Mouse (Mus musculus): ENCODE measurements at regions not wholly inside any gene's neighbourhood (a gene's known extent, or its start where the extent isn't known, plus 50 kb on each side); places are given as distances from the start of the nearest gene placed in this dataset.
A peak's percentile ranks its signal among the peaks of the same experiment; 100 is the strongest.

DNA sequence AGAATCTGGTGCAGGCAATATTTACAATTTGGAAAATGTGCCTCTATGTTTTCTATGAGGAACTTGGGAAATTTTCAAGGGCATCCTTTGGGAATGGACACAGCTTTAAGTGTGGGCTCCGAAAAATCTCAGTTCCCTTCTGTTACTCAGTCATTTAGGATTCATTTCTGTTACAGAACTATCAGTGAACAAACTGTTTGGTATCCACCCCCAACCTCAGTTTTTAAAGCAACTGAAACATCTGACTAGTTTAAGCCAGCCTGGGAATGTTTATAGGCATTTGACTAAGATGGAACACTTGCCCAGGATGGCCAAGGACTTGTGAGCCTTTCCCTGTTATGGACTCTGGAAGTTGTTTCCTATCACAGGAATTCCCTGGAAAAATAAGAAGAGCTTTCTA, 280.0 kb upstream of the Prickle1 start:
- DNase-seq = no peak

DNA sequence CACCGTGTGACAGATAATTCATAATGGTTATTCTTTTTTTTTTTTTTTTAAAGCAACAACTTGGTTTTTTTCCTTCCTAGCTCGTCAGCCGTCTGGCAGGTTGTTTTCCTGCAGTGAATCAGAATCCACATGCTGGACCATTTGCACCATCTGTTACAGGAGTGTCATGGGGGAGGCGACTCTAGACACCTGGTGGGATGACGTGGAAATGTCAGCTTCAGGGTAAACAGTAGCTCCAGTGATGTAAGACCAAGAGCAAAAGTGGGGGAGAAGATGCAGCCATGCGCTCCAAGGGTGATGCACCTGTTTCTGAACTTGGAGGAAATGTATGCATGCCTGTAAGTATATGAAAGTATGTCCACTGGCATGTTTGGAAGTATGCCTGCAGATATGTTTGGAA, 278.5 kb upstream of the Prickle1 start:
- peak; percentile 61 to 65 for DNase-seq

- no peak for DNase-seq
Observed at GRCm38 (mm10) chr15:93857336-93857901, 261.7 kb upstream of the Prickle1 start.

DNA sequence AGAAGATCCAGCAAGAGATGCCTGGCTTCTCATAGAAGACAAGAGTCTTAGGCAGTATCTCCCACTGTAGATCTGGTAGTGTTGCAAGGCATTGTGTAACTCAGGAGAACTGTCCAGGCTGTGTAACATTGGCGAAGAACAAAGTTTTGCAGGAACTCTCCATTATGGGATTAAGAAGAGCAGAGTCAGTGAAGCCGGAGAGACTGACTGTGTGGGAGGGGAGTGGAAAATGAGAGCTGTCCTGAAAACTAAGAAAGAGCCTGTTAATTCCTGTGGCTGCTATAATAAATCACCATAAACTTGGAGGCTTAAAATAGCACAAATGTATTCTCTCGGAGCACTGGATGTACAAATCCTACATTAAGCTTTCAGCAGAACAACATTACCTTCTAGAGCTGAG, 257.5 kb upstream of the Prickle1 start:
- DNase-seq = no peak

GRCm38 (mm10) chr15:93852126-93852525, 256.4 kb upstream of the Prickle1 start:
- DNase-seq = no peak

DNA sequence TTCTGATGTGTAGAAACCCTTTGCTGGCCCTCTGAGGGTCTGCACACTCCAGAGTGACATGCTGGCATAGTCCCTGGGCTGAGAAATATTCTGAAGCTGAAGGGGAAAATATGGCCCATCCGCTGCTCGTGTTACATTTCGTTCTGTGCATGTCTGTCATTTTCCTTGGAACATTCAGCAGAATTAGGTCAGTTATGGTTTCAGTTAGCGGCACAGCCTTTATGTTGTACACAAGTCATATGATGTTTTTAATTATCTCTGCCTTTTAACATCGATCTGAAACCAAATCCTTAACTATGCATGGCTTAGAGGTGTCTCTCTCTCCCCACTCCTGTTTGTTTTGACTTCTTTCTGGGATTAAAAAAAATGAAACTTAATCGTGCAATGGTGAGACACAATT, 254.7 kb upstream of the Prickle1 start:
- DNase-seq = no peak

GRCm38 (mm10) chr15:93848830-93849229, 253.1 kb upstream of the Prickle1 start:
- no peak for DNase-seq

GRCm38 (mm10) chr15:93846797-93847196, 251.1 kb upstream of the Prickle1 start:
- no peak for DNase-seq

- DNase-seq = no peak
Observed at GRCm38 (mm10) chr15:93845801-93846200, 250.1 kb upstream of the Prickle1 start.

DNA sequence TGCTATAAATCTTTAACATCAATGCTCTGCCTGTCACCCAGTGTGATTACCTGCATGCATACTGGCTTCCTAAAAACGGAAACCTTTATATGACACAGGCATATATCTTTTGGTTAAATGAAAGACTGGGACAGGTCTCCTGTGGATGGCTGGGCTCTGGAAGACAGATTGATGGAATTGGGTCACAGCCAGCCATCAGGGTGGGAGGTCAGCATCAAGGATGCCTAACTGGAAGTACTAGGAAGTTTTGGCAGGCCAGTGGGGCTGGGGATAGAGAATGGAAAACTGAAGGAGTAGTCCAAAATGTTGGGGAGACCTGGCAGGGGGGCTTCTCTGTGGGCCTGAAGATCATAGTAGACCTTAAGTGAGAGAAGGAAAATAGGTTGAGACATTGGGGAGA, 237.3 kb upstream of the Prickle1 start:
- peak; percentile 32 to 51 for DNase-seq

DNA sequence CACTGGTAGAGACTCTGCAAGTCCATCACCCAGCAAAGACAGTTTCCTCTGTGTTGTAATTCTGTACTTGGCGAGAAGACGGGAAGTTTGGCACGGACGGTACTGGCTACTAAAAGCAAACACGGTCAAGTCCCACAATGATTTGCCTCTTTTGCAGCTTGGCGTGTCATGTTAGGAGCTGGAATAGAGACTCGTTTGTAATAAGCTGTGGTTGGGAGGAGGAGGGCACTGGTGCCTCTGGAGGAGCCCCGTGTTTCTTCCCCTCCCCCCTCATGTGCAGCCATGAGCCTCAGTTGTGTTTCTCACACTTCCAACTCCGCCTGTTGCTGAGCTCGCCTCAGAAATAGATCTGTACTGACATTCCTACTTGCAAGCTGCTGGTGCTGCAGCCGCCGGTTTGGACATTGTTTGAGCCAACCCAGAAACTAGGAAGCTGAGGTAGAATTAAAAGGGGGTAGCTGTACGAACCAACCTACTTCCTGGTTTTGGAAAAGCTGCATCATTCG, 236.8 kb upstream of the Prickle1 start:
- peak; percentile 48 to 53 for DNase-seq

GRCm38 (mm10) chr15:93831148-93831547, 235.5 kb upstream of the Prickle1 start:
- peak in 1 of 2 experiments; percentile 13 for DNase-seq

DNA sequence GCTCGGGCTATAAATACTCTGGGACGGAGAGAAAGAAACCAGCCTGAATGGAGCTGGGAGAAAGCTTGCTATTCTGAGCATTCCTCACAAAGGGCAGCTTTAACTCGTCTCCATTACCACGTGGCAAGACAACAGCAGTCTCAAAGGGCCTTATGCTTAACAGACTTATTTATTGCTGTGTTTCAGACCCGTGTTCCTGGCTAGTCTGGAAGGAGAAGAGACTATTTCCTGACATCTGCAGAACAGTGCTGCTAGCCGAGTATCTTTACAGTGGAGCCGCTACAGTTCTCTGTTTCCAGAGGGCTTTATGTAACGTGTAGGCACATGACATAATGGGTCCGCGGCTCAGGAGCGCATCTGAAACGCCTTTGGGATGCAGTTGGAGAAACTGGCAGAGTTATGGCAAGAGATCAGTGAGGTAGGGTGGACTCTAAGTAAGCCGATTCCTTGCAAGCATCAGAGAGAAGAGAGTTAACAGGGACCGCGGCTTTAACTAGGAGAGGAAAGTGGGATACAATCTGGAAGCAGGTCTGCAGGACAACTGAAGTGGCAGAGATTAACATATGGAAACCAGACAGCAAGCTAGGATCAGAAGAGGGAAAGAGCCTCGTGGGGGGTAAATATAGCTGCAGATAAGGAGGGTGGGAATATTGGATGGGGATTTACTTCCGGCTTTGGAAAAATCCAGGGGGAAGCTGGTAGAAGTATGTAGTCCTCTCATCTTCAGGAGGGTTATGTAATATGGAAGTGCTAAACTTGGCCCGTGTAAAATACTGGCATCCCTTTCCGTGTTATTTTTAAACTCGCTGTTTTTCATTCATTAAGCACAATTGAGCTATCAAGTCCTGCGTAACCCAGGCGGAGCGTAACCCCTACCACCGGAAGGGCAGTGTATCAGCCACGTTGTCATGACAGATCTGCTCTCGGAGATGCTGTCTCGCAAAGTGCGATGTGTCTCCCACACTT, 229.3 kb upstream of the Prickle1 start:
- DNase-seq = no peak

DNA sequence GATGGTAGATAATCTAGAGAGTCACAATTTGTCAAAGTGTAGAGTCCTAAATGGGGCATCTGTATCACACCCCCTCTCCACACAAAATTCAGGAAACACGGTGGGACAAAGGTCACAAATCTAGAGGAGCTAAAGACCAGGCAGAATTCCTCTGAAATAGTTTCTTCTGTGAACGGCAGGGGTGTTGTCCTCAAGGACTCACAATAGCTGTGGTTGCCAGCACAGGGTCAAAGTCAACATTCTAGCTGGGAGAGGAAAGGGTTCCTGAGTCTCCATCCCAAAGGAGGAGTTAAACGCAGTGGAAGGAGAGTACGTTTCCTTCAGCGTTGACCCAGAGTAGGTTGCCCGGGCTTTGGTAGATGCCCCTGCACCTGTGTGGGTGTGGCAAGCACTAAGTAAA, 225.5 kb upstream of the Prickle1 start:
- DNase-seq = no peak

- DNase-seq = no peak
Observed at GRCm38 (mm10) chr15:93812011-93812410, 216.3 kb upstream of the Prickle1 start.

GRCm38 (mm10) chr15:93807993-93808392, 212.3 kb upstream of the Prickle1 start:
- no peak for DNase-seq

- no peak for DNase-seq
Observed at GRCm38 (mm10) chr15:93807505-93807904, 211.8 kb upstream of the Prickle1 start.

DNA sequence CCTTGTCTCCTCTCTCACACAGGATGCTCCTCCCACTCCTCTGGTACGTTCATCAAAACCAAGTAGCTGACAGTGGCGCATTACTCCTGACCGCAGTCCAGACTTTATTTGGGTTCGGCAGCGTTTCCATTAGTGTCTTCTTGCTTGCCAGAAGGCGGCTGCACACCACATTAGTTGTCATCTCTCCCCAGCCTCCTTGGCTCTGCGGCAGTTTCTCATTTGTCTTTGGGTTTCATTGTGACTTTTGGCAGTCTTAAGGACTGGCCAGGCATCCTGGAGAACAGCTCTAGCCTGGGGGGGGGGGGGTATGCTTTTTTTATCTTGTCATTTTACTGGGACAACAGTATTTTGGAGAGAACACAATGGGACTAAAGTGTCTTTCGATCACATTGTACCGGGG, 209.0 kb upstream of the Prickle1 start:
- peak; percentile 10 to 20 for DNase-seq

- DNase-seq = no peak
Observed at GRCm38 (mm10) chr15:93790531-93790930, 194.8 kb upstream of the Prickle1 start.

DNA sequence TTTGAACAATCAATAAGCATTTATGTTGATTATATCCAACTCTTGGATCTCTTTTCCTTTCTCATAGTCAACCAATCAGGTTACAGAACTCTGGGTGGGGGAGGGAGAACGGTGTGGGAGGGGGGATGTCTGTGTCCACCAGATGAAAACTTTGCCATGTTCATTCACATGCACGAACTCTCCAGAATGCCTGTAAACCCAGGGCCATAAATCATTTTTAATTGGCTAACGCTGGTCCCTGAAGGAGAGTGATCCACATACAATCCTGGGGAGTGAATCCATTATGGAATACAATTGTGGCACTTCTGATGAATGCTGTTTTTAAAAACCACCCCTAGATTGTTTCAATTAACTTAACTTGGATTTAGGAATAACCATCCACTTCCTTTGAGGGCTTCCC, 194.1 kb upstream of the Prickle1 start:
- no peak for DNase-seq

- DNase-seq = no peak
Observed at GRCm38 (mm10) chr15:93787361-93787760, 191.7 kb upstream of the Prickle1 start.

- no peak for DNase-seq
Observed at GRCm38 (mm10) chr15:93785846-93786412, 190.2 kb upstream of the Prickle1 start.

DNA sequence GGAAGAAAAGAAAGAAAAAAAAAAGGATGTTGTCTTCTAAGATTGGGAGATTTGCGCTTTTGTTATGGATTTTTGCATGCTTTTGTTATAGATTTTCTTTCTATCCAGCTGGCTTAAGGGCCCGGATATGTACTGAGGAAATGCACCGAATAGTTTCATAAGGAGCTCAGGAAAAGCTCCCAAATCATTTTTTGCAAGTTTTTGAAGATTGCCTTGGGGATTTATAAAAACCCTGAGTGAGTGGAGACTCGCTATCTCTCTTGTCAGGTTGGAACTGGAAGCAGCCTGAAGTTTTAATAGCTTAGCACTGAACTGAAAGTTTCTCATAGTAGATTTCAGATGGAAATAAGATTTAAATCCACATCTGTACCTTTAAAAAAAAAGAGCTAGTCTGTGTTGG, 188.0 kb upstream of the Prickle1 start:
- DNase-seq = no peak
